Mouse (Mus musculus): ENCODE data around the gene Gm17190.
"Not testable (repeated sequence)": the region's sequence is repeated elsewhere in the genome, so short reads cannot be mapped to it uniquely, and the experiment has no call there.

Gm17190 gene

GRCm38 (mm10) chr13:96081754-96082153 lies at the start of gene Gm17190:
Gene Gm17190 (plus strand): TSS chr13:96082054.
- not testable (repeated sequence) for DNase-seq (ENCODE audit: low read depth)

- DNase-seq (ENCODE audit: low read depth), result no peak
These were observed 42.3 kb upstream of the Gm17190 start for GRCm38 (mm10) chr13:96039536-96039935.

- no peak for DNase-seq (ENCODE audit: low read depth)
These were observed 41.4 kb upstream of the Gm17190 start for GRCm38 (mm10) chr13:96040275-96041042.

GRCm38 (mm10) chr13:96045396-96045795 lies 36.5 kb upstream of the Gm17190 start:
- no peak for DNase-seq (ENCODE audit: low read depth)

- DNase-seq (ENCODE audit: low read depth), result no peak
These were observed 29.1 kb upstream of the Gm17190 start for GRCm38 (mm10) chr13:96052755-96053154.

- no peak for DNase-seq (ENCODE audit: low read depth)
These were observed 8.3 kb upstream of the Gm17190 start for GRCm38 (mm10) chr13:96073555-96073954.

- not testable (repeated sequence) for DNase-seq (ENCODE audit: low read depth)
These were observed 578 bp upstream of the Gm17190 start, which contains the start of gene Gm20075 for GRCm38 (mm10) chr13:96081276-96081675. Gene Gm20075 (minus strand): TSS chr13:96081376.

GRCm38 (mm10) chr13:96085581-96086302 lies 3.9 kb downstream of the Gm17190 start:
- DNase-seq (ENCODE audit: low read depth), result no peak

- no peak for DNase-seq (ENCODE audit: low read depth)
These were observed 9.1 kb downstream of the Gm17190 start for GRCm38 (mm10) chr13:96090929-96091328.

GRCm38 (mm10) chr13:96106367-96106766 lies 24.5 kb downstream of the Gm17190 start:
- no peak for DNase-seq (ENCODE audit: low read depth)

GRCm38 (mm10) chr13:96110767-96111166 lies 28.9 kb downstream of the Gm17190 start:
- DNase-seq (ENCODE audit: low read depth), result no peak

- no peak for DNase-seq (ENCODE audit: low read depth)
These were observed 30.9 kb downstream of the Gm17190 start for GRCm38 (mm10) chr13:96112711-96113110.

GRCm38 (mm10) chr13:96125011-96125410 lies 43.2 kb downstream of the Gm17190 start:
- no peak for DNase-seq (ENCODE audit: low read depth)

GRCm38 (mm10) chr13:96126669-96127068 lies 44.8 kb downstream of the Gm17190 start:
- DNase-seq (ENCODE audit: low read depth), result no peak

GRCm38 (mm10) chr13:96129081-96129480 lies 47.2 kb downstream of the Gm17190 start:
- DNase-seq (ENCODE audit: low read depth), result no peak

- no peak for DNase-seq (ENCODE audit: low read depth)
These were observed 49.2 kb downstream of the Gm17190 start for GRCm38 (mm10) chr13:96131050-96131449.

GRCm38 (mm10) chr13:96131911-96132310 lies 50.1 kb downstream of the Gm17190 start:
- no peak for DNase-seq (ENCODE audit: low read depth)

- no peak for DNase-seq (ENCODE audit: low read depth)
These were observed 50.6 kb downstream of the Gm17190 start, which contains the start of gene Sv2c for GRCm38 (mm10) chr13:96132401-96132816. Gene Sv2c (minus strand): TSS chr13:96132577.
